Mouse (Mus musculus) layer of hippocampus, adult 9-11 months (tissue): Measurements from ENCODE around the gene Vmn1r210.
"Not testable (repeated sequence)": the region's sequence is repeated elsewhere in the genome, so short reads cannot be mapped to it uniquely, and the experiment has no call there.

Experiments
- DNase-seq: peaks from one replicate; pipeline ENCODE4 v3.0.0; 2022

Vmn1r210 gene

DNA sequence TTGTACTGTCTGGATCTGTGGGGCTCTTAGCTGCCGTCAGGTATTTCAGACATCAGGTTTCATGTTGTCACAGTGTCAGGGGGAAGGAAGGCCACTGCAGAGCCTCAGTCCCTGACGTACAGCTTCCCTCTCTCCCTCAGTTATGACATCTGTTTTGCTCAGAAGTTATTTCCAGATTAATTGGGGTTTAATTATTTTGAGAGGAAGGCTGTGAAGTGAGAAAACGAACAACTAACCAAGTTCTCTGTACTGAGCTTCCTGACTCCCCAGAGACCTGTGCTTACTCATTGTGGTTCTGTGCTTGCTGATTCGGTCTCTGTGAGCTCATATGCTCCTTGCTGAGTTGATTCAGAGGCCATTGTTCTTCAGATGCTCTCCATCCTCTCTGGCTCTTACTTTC is at the start of gene Vmn1r210:
Gene Vmn1r210, minus strand, starts transcription at position 101 of the 400 bp plus-strand sequence.
- DNase-seq, result no peak

DNA sequence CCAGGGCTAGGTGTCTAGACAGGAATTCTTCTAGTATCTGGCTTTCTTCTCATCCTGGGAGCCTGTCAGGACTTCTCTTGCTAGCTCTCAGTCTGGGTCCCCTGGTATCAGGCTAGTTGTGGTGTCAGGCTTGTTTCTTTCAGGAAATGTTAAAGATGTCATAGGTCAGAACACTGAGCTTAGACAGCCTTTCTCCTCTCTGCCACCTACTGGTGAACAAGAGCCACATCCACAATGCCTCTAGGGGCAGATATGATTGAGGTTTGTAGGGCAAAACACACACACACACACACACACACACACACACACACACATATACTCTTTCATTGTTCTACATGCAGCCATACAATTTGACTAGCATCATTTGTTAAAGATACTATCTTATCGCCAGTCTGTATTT is 48.1 kb upstream of the Vmn1r210 start:
- no peak for DNase-seq

DNA sequence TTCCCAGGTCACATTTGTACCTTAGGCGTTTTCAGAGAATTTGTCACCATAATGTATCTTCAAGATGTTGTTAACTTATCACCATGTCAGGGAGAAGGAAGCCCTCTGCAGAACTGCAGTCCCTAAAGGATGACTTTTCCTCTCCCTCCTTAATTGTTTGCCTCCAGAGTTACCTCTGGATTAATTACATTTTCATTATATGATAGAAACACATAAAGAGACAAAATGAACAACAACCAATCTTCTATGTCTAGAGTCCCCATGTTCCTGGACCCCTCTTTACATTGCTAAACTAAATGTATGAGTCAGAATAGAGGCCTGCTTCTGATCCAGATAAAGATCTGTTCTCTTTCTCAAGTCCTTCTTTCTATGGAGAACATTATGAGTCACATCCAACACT is 26.3 kb upstream of the Vmn1r210 start, which contains the start of gene Vmn1r211:
Gene Vmn1r211, minus strand, starts transcription at position 101 of the 400 bp plus-strand sequence.
- DNase-seq, result no peak

DNA sequence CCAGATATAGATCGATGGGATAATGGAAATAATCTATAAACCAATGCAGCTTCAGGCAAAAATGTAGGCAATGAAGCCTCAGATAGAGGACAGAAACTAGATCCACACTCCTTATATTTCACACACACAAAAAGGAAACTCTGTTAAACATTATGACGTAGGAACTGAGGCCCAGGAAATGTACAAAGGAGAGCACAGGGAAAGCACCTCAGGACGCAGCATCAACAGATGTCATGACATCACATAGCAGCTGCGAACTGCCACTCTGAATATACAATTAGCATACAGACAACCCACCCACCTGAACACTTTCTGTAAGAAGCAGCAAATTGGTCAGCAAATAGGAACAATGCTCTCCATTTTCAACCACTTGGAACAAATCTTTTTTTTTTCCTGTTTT is 23.6 kb upstream of the Vmn1r210 start:
- DNase-seq, result no peak

DNA sequence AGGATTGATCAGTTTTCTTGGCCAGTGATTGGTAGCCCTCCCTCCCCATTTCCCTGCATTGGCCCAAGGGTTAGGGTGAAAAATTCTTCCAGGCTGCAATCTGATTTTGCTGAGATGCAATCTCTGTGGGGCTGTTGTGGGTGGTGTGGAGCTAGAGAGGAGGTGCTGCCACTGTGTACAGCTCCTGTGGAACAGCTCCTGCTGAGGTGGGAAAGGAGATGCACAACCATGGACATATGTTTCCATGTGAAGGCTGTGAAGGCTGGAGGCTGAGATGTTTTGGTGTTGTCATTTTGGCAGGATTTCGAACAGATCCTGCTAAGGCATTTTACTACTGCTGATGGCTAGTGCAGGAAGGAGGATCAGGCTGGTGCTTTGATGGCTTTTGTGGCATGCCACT is 15.7 kb upstream of the Vmn1r210 start:
- no peak for DNase-seq

DNA sequence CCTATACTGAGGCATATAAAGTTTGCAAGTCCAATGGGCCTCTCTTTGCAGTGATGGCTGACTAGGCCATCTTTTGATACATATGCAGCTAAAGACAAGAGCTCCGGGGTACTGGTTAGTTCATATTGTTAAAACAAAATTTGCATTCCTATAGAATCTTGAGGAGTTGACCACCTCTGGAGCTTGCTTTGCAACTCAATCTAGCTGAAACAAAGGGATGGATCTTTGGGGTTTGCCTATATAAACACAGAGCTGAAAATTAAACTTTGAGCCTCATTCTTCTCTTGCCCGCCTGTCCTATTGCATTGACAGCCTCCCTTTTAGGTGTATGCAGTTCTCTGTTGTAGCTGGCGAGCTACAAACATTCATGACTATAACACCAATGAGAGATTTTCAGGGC is 13.2 kb upstream of the Vmn1r210 start:
- not testable (repeated sequence) for DNase-seq

DNA sequence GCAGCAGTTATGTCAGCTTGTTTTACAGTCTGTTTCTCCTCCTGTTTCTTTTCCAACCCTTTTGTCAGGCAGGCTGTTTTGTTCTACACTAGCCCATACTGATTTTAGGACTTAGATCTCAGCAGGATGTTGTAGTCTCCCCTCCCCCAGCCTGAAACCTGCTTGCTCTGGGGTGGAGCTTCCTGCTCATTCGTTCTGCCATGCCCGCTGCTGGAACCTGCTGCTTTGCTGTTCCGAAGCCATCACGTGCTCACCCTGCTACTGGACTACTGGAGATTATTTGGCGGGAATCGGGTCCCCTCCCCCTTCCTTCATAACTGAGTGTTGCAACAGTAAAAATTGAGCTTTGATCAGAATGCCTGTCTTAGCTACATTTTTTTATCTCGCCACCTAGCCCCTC is 1.8 kb downstream of the Vmn1r210 start:
- DNase-seq, result not testable (repeated sequence)

DNA sequence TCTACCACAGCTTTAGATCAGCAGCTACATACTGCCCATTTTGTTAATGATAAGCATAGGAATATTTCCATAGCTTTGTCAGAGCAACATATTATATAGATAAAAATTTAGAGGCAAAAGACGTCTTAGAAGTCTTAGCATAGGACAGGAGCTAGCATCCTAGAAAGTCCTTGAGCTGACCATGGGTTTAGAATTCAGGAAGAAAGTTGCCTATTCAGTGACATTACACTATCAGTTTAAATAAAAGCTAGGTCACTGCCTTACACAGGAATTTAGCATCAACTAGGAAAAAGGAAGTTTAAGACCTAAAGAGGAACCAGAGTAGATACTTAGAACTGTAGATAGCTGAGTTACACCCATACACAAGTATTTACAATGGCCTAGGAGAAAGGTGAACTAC is 9.5 kb downstream of the Vmn1r210 start:
- DNase-seq, result not testable (repeated sequence)

DNA sequence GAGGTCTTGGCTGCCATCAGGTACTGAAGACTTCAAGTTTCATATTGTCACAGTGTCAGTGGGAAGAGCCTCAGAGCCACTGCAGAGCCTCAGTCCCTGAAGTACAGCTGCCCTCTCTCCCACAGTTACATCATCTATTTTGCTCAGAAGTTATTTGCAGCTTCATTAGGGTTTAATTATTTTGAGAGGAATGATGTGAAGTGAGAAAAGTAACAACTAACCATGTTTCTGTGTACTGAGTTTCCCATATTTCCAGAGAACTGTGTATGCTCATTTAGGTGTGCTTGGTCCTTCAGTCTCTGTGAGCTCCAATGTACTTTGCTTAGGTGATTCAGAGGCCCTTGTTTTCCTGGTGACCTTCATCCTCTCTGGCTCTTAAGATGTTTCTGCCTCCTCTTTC is 21.6 kb downstream of the Vmn1r210 start, which contains the start of gene Vmn1r209:
Gene Vmn1r209, minus strand, starts transcription at position 101 of the 400 bp plus-strand sequence.
- not testable (repeated sequence) for DNase-seq

DNA sequence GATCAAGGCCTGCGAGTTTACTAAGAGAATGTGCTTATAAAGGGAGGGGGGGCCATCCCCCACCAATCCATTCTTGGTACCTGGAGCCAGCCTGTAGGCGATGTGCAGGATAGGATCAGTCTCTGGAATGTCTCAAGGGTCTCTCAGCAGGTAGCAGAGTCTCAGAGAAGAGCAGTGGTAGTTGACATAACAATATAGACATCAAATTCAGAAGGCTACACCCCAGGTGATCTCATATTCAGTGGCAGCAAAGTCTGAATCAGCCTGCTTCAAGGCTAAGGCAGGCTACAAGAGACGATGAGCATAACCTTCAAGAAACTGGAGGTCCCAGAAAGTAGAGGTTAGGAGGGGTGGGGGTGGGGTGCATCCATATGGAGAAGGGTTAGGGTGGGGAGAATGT is 43.1 kb downstream of the Vmn1r210 start:
- not testable (repeated sequence) for DNase-seq

DNA sequence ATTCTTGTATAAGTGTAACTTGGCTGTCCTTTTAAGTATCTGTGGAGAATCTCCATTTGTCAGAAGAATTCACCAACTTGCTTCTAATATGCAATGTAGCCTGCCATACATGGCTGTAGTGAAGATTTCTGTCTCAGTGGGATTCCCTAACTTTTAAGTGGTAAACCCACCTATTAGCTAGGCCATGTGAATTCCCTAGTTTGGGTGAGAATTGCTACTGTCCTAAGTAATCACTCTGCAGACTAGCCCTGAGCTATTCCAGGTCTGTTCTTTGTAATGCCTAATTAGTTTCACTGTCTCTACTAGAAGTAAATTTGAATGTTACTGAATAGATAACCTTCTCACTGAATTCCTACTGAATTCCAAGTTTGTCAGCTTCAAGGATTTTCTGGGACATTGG is 47.0 kb downstream of the Vmn1r210 start:
- DNase-seq, result not testable (repeated sequence)

DNA sequence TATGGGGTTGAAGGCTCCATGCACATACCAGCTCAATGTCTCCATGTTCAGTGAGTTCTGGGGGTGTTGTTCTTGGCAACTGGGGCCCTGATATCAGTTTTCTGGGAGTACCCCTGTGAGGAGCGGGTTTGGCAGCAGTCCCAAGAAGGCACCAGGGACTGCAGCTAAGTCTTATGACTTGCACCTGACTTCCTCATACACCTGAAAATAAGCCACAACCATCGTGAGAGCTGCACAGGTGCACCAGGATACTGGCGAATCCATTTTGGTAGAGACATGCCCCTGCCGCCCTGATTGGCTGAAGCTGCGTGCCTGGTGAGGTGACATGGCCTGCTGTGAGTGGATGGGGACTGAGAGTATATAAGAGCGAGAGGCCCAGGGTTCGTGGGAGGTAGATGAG is 53.8 kb downstream of the Vmn1r210 start, which contains the start of gene Vmn1r208:
Gene Vmn1r208, minus strand, starts transcription at position 101 of the 400 bp plus-strand sequence.
- not testable (repeated sequence) for DNase-seq
